Mouse (Mus musculus): ENCODE results near the gene Casp1. TPM values are rescaled to one million over a fixed set of nuclear protein-coding genes. Genes with fewer than 3 reads are reported as not detected.
A peak's percentile ranks its signal among the peaks of the same experiment; 100 is the strongest.

The Casp1 gene
- polyA plus RNA-seq (2016; fragmentation: Nextera tagmentation; extraction: Ambion mirVana): 0.60 and 0.85 TPM in 2 replicates

- H3K9ac ChIP-seq (replicated peaks): no peak within 1 kb of the TSS
- no peaks in the 10 kb centered on the region for H3K36me3 ChIP-seq
- 80% methylated on average over 11 of the region's 11 CpGs for WGBS
- H3K4me2 ChIP-seq: no peak within 1 kb of the TSS
- no peak for ATAC-seq (ENCODE audit: insufficient number of reproducible peaks, insufficient read depth, low FRiP score, low TSS enrichment, low read depth)
- no peak within 1 kb of the TSS for H3K27ac ChIP-seq
- no peaks in the 10 kb centered on the region for H3K27me3 ChIP-seq
- H3K4me1 ChIP-seq (replicated peaks): no peaks in the 10 kb centered on the region
- no peaks in the 10 kb centered on the region for H3K9me3 ChIP-seq
- H3K4me3 ChIP-seq (replicated peaks): no peak within 1 kb of the TSS
These were observed at the start of gene Casp1 for GRCm38 (mm10) chr9:5298329-5299131. Casp1 (plus strand) TSS chr9:5298517.

GRCm38 (mm10) chr9:5263951-5264475 is 34.3 kb upstream of the Casp1 start:
- no peaks in the 10 kb centered on the region for H3K9me3 ChIP-seq
- no peaks in the 10 kb centered on the region for H3K36me3 ChIP-seq
- WGBS: 75% methylated on average over 2 of the region's 2 CpGs
- no peaks in the 10 kb centered on the region for H3K4me1 ChIP-seq (replicated peaks)
- no peak for ATAC-seq (ENCODE audit: insufficient number of reproducible peaks, insufficient read depth, low FRiP score, low TSS enrichment, low read depth)
- H3K27me3 ChIP-seq: no peaks in the 10 kb centered on the region
- no peak overlapping the region for H3K4me2 ChIP-seq
- H3K27ac ChIP-seq: no peak overlapping the region
- H3K4me3 ChIP-seq (replicated peaks): no peak overlapping the region
- no peak overlapping the region for H3K9ac ChIP-seq (replicated peaks)

GRCm38 (mm10) chr9:5270274-5270673 is 28.0 kb upstream of the Casp1 start:
- Histone ChIP-seq H3K27me3 (no peaks in the 10 kb centered on the region), H3K27ac (no peak overlapping the region), H3K4me3 (replicated peaks) (no peak overlapping the region), H3K4me1 (replicated peaks) (no peaks in the 10 kb centered on the region), H3K36me3 (no peaks in the 10 kb centered on the region), H3K9me3 (no peaks in the 10 kb centered on the region), H3K9ac (replicated peaks) (no peak overlapping the region), H3K4me2 (no peak overlapping the region)
- no peak for ATAC-seq (ENCODE audit: insufficient number of reproducible peaks, insufficient read depth, low FRiP score, low TSS enrichment, low read depth)
- WGBS: 85% methylated on average over 2 of the region's 2 CpGs

- H3K4me1 ChIP-seq (replicated peaks): no peaks in the 10 kb centered on the region
- no peak overlapping the region for H3K4me3 ChIP-seq (replicated peaks)
- H3K4me2 ChIP-seq: no peak overlapping the region
- H3K9me3 ChIP-seq: no peaks in the 10 kb centered on the region
- no peak overlapping the region for H3K27ac ChIP-seq
- ATAC-seq (ENCODE audit: insufficient number of reproducible peaks, insufficient read depth, low FRiP score, low TSS enrichment, low read depth): no peak
- H3K27me3 ChIP-seq: no peaks in the 10 kb centered on the region
- no peaks in the 10 kb centered on the region for H3K36me3 ChIP-seq
- WGBS: 7% methylated on average over 1 of the region's 1 CpGs
- H3K9ac ChIP-seq (replicated peaks): no peak overlapping the region
These were observed 27.4 kb upstream of the Casp1 start for GRCm38 (mm10) chr9:5270884-5271283.

- Histone ChIP-seq H3K36me3 (no peaks in the 10 kb centered on the region), H3K9me3 (no peaks in the 10 kb centered on the region), H3K9ac (replicated peaks) (no peak overlapping the region), H3K27ac (no peak overlapping the region), H3K4me2 (no peak overlapping the region), H3K4me3 (replicated peaks) (no peak overlapping the region), H3K4me1 (replicated peaks) (no peaks in the 10 kb centered on the region), H3K27me3 (no peaks in the 10 kb centered on the region)
- no peak for ATAC-seq (ENCODE audit: insufficient number of reproducible peaks, insufficient read depth, low FRiP score, low TSS enrichment, low read depth)
- 81% methylated on average over 6 of the region's 6 CpGs for WGBS
These were observed 26.9 kb upstream of the Casp1 start for GRCm38 (mm10) chr9:5271334-5271845.

- H3K4me1 ChIP-seq (replicated peaks): no peaks in the 10 kb centered on the region
- no peaks in the 10 kb centered on the region for H3K9me3 ChIP-seq
- H3K27me3 ChIP-seq: no peaks in the 10 kb centered on the region
- H3K27ac ChIP-seq: no peak overlapping the region
- H3K9ac ChIP-seq (replicated peaks): no peak overlapping the region
- no peaks in the 10 kb centered on the region for H3K36me3 ChIP-seq
- ATAC-seq (ENCODE audit: insufficient number of reproducible peaks, insufficient read depth, low FRiP score, low TSS enrichment, low read depth): no peak
- H3K4me3 ChIP-seq (replicated peaks): no peak overlapping the region
- H3K4me2 ChIP-seq: no peak overlapping the region
- WGBS: 23% methylated on average over 2 of the region's 2 CpGs
These were observed 12.2 kb upstream of the Casp1 start for GRCm38 (mm10) chr9:5286071-5286470.

- no peak for ATAC-seq (ENCODE audit: insufficient number of reproducible peaks, insufficient read depth, low FRiP score, low TSS enrichment, low read depth)
- Histone ChIP-seq H3K9ac (replicated peaks) (no peak overlapping the region), H3K4me3 (replicated peaks) (no peak overlapping the region), H3K36me3 (no peaks in the 10 kb centered on the region), H3K27me3 (no peaks in the 10 kb centered on the region), H3K9me3 (no peaks in the 10 kb centered on the region), H3K4me2 (no peak overlapping the region), H3K4me1 (replicated peaks) (no peaks in the 10 kb centered on the region), H3K27ac (no peak overlapping the region)
These were observed 11.7 kb upstream of the Casp1 start for GRCm38 (mm10) chr9:5286597-5286996.

GRCm38 (mm10) chr9:5296354-5297237 is 1.7 kb upstream of the Casp1 start:
- H3K27me3 ChIP-seq: no peaks in the 10 kb centered on the region
- H3K9me3 ChIP-seq: no peaks in the 10 kb centered on the region
- 82% methylated on average over 2 of the region's 2 CpGs for WGBS
- no peaks in the 10 kb centered on the region for H3K36me3 ChIP-seq
- no peaks in the 10 kb centered on the region for H3K4me1 ChIP-seq (replicated peaks)
- H3K27ac ChIP-seq: no peak overlapping the region
- no peak overlapping the region for H3K9ac ChIP-seq (replicated peaks)
- H3K4me3 ChIP-seq (replicated peaks): no peak overlapping the region
- H3K4me2 ChIP-seq: no peak overlapping the region
- no peak for ATAC-seq (ENCODE audit: insufficient number of reproducible peaks, insufficient read depth, low FRiP score, low TSS enrichment, low read depth)

- H3K4me3 ChIP-seq (replicated peaks): no peak overlapping the region
- ATAC-seq (ENCODE audit: insufficient number of reproducible peaks, insufficient read depth, low FRiP score, low TSS enrichment, low read depth): no peak
- H3K9me3 ChIP-seq: no peaks in the 10 kb centered on the region
- H3K4me1 ChIP-seq (replicated peaks): no peaks in the 10 kb centered on the region
- 91% methylated on average over 2 of the region's 2 CpGs for WGBS
- no peak overlapping the region for H3K4me2 ChIP-seq
- H3K9ac ChIP-seq (replicated peaks): no peak overlapping the region
- no peaks in the 10 kb centered on the region for H3K36me3 ChIP-seq
- H3K27me3 ChIP-seq: no peaks in the 10 kb centered on the region
- no peak overlapping the region for H3K27ac ChIP-seq
These were observed 740 bp downstream of the Casp1 start for GRCm38 (mm10) chr9:5299132-5299381.

GRCm38 (mm10) chr9:5308561-5308960 is 10.2 kb downstream of the Casp1 start, which contains the start of gene Casp4:
Casp4 (plus strand) TSS chr9:5308828.
- Histone ChIP-seq H3K36me3 (no peaks in the 10 kb centered on the region), H3K27ac (no peak within 1 kb of the TSS), H3K9me3 (no peaks in the 10 kb centered on the region), H3K9ac (replicated peaks) (no peak within 1 kb of the TSS), H3K27me3 (no peaks in the 10 kb centered on the region), H3K4me1 (replicated peaks) (no peaks in the 10 kb centered on the region), H3K4me2 (peak within 1 kb of the TSS; percentile 26; the same call in 1 of the 2 replicates), H3K4me3 (replicated peaks) (no peak within 1 kb of the TSS)
- WGBS: 51% methylated on average over 5 of the region's 5 CpGs
- no peak for ATAC-seq (ENCODE audit: insufficient number of reproducible peaks, insufficient read depth, low FRiP score, low TSS enrichment, low read depth)

GRCm38 (mm10) chr9:5310112-5310511 is 11.8 kb downstream of the Casp1 start:
- no peak overlapping the region for H3K9ac ChIP-seq (replicated peaks)
- ATAC-seq (ENCODE audit: insufficient number of reproducible peaks, insufficient read depth, low FRiP score, low TSS enrichment, low read depth): no peak
- no peak overlapping the region for H3K4me2 ChIP-seq
- H3K9me3 ChIP-seq: no peaks in the 10 kb centered on the region
- no peaks in the 10 kb centered on the region for H3K36me3 ChIP-seq
- H3K4me3 ChIP-seq (replicated peaks): no peak overlapping the region
- no peaks in the 10 kb centered on the region for H3K4me1 ChIP-seq (replicated peaks)
- no peaks in the 10 kb centered on the region for H3K27me3 ChIP-seq
- H3K27ac ChIP-seq: no peak overlapping the region
